In genomic region chr16:10867904-10868440, GRCm38 (mm10) we compare ENCODE assay signal across 11 mouse cellular contexts. TPM values are rescaled to one million over a fixed set of nuclear protein-coding genes. Genes with fewer than 3 reads are reported as not detected.
DNase-seq lines count a peak whose midpoint lies in the region; ATAC-seq and TF ChIP-seq lines count a peak whose summit lies in the region.
"Had no signal": no experiment of that assay in that cellular context is flagged by ENCODE, and none has a peak within 500 bp of the region (broad histone marks: within the 10 kb centered on the region; RNA-seq: fewer than 3 reads in every experiment).

No protein-coding gene starts in this region.

- no peak overlapping the region for H3K4me3 ChIP-seq in heart, embryonic 10.5 days
- H3K4me3 ChIP-seq in bone marrow, adult 2 months (replicated peaks; ENCODE audit: control insufficient read depth, low read depth, low read length): no peak overlapping the region
- H3K4me3 ChIP-seq in midbrain, postnatal 0 days (ENCODE audit: low read depth, low read length): no peak overlapping the region
- H3K4me3 ChIP-seq: embryonic facial prominence, embryonic 12.5 days had no signal

- TF ChIP-seq POLR2A in bone marrow, adult 2 months (IDR thresholded peaks at IDR 0.05; ENCODE audit: borderline replicate concordance, control insufficient read depth, low read depth, low read length): no peak

- H3K27me3 ChIP-seq in heart, embryonic 10.5 days (ENCODE audit: insufficient read depth, poor library complexity, severe bottlenecking): peaks cover 11% of the 10 kb centered on the region; the same call in 1 of the 2 replicates
- no peaks in the 10 kb centered on the region for H3K27me3 ChIP-seq in midbrain, postnatal 0 days (ENCODE audit: insufficient read depth, low read length)
- H3K27me3 ChIP-seq: embryonic facial prominence, embryonic 12.5 days had no signal

- no peak overlapping the region for H3K4me2 ChIP-seq in midbrain, postnatal 0 days (ENCODE audit: low read depth, low read length, poor library complexity, severe bottlenecking)
- H3K4me2 ChIP-seq: embryonic facial prominence, embryonic 12.5 days had no signal

- DNase-seq in heart, adult 8-10 months (ENCODE audit: low spot score): peak; percentile 46
- no peak for DNase-seq in heart, embryonic 10.5 days (ENCODE audit: low spot score)
- peak; percentile 79 for DNase-seq in CD4-positive, CD25-positive, alpha-beta regulatory T cell, adult 2 months (ENCODE audit: low read depth, low spot score)
- DNase-seq in forelimb bud, embryonic 11.5 days (ENCODE audit: low read depth, low spot score): peak; percentile 54
- peak; percentile 52 to 82 for DNase-seq in layer of hippocampus, postnatal 25 days (ENCODE audit: extremely low spot score in 1 of 2, low spot score in 1 of 2)
- peak; percentile 40 for DNase-seq in midbrain, postnatal 0 days (ENCODE audit: low spot score)
- DNase-seq in thymus, postnatal 10 days (ENCODE audit: low spot score in 2 of 2): peak; percentile 31 to 77

- H3K9ac ChIP-seq in midbrain, postnatal 0 days (replicated peaks; ENCODE audit: low read length, poor library complexity, severe bottlenecking): no peak overlapping the region
- H3K9ac ChIP-seq: embryonic facial prominence, embryonic 12.5 days had no signal

- no peak for ATAC-seq in midbrain, postnatal 0 days (ENCODE audit: low FRiP score)

- no peak overlapping the region for H3K27ac ChIP-seq in heart, embryonic 10.5 days
- H3K27ac ChIP-seq in bone marrow, adult 2 months (ENCODE audit: control insufficient read depth, insufficient read depth, low read depth, low read length, poor library complexity): no peak overlapping the region
- no peak overlapping the region for H3K27ac ChIP-seq in midbrain, postnatal 0 days (ENCODE audit: low read depth, low read length)
- H3K27ac ChIP-seq: embryonic facial prominence, embryonic 12.5 days had no signal

- H3K36me3 ChIP-seq in heart, embryonic 10.5 days: no peaks in the 10 kb centered on the region
- no peaks in the 10 kb centered on the region for H3K36me3 ChIP-seq in midbrain, postnatal 0 days (ENCODE audit: insufficient read depth, low read length)
- H3K36me3 ChIP-seq: embryonic facial prominence, embryonic 12.5 days had no signal

- no peaks in the 10 kb centered on the region for H3K9me3 ChIP-seq in heart, embryonic 10.5 days
- H3K9me3 ChIP-seq in midbrain, postnatal 0 days (ENCODE audit: low read length): no peaks in the 10 kb centered on the region
- H3K9me3 ChIP-seq: embryonic facial prominence, embryonic 12.5 days had no signal

- peak; percentile 88 for TF ChIP-seq CTCF in bone marrow, adult 2 months (IDR thresholded peaks at IDR 0.05; ENCODE audit: control insufficient read depth, insufficient read depth, low read length)
- TF ChIP-seq CTCF in midbrain, postnatal 0 days (IDR thresholded peaks at IDR 0.05): peak; percentile 86

- H3K4me1 ChIP-seq in heart, embryonic 10.5 days: peaks cover 38% of the 10 kb centered on the region
- H3K4me1 ChIP-seq in bone marrow, adult 2 months (ENCODE audit: control insufficient read depth, insufficient read depth, low read length): no peaks in the 10 kb centered on the region
- H3K4me1 ChIP-seq in midbrain, postnatal 0 days (ENCODE audit: insufficient read depth, low read length): no peaks in the 10 kb centered on the region
- H3K4me1 ChIP-seq: embryonic facial prominence, embryonic 12.5 days had no signal

- 35% methylated on average over 11 of the region's 11 CpGs for WGBS in heart, embryonic 10.5 days
- 36% methylated on average over 11 of the region's 11 CpGs for WGBS in bone marrow, adult 2 months
- 39% methylated on average over 11 of the region's 11 CpGs for WGBS in midbrain, postnatal 0 days

RNA-seq across cellular contexts. Expression of gene Rmi2, which starts 33.1 kb away (rescaled TPM):
- total RNA-seq in heart, adult 8-10 months (2022): under 1 TPM; 0.29 to 0.41 (median 0.32) TPM
- 3.7 and 4.1 TPM in 2 replicates for polyA plus RNA-seq in heart, embryonic 10.5 days (2016; fragmentation: Nextera tagmentation; extraction: Ambion mirVana)
- 3.8 and 4.8 TPM in 2 replicates for polyA plus RNA-seq in bone marrow, adult 2 months (2011; ENCODE audit: insufficient read depth, insufficient read length, low replicate concordance, missing spikeins)
- under 1 TPM; 0.17 to 0.28 TPM for total RNA-seq in layer of hippocampus, postnatal 25 days (2021)
- 0.14 and 1.1 TPM in 2 replicates for total RNA-seq in midbrain, postnatal 0 days (2014; rRNA removed)
- 0.22 and 0.25 TPM in 2 replicates for polyA plus RNA-seq in midbrain, postnatal 0 days (2015; fragmentation: Nextera tagmentation; extraction: Ambion mirVana)

RNA-seq across cellular contexts. Expression of gene Gm11172, which starts 55.3 kb away (rescaled TPM):
- total RNA-seq in heart, adult 8-10 months (2022): not detected
- not detected in 2 replicates for polyA plus RNA-seq in heart, embryonic 10.5 days (2016; fragmentation: Nextera tagmentation; extraction: Ambion mirVana)
- not detected in 2 replicates for polyA plus RNA-seq in bone marrow, adult 2 months (2011; ENCODE audit: insufficient read depth, insufficient read length, low replicate concordance, missing spikeins)
- total RNA-seq in layer of hippocampus, postnatal 25 days (2021): not detected
- not detected in 2 replicates for total RNA-seq in midbrain, postnatal 0 days (2014; rRNA removed)
- polyA plus RNA-seq in midbrain, postnatal 0 days (2015; fragmentation: Nextera tagmentation; extraction: Ambion mirVana): not detected in 2 replicates
- total RNA-seq: left cerebral cortex, adult 8-10 months had no signal
- polyA plus RNA-seq: embryonic facial prominence, embryonic 12.5 days; stomach, embryonic 14.5 days had no signal
